18 mouse cellular contexts compared by ENCODE assay signal in the genomic region with DNA sequence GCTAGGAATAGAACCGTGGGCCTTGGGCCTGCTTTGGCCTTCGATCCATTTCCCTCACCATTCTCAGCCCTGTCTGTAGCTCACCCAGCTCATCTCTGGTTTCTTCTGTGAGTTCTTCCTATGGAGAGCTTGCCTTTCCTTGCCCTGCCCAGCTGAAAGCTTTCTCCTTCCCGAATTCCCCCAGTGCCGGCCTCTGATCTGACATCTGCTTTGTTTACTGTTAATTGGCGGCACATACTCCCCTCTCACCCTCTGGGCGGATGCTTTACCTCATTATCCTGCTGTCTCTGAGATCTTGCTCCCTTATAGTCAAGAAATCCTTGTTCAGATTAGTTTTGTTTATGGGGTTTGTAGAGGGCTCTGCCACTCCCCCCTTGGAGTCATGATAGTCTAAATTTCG.
DNase-seq lines count a peak whose midpoint lies in the region; ATAC-seq lines count a peak whose summit lies in the region.
"Had no signal": no experiment of that assay in that cellular context is flagged by ENCODE, and none has a peak within 500 bp of the region (broad histone marks: within the 10 kb centered on the region; RNA-seq: fewer than 3 reads in every experiment).

No protein-coding gene starts in this region.

- no peaks in the 10 kb centered on the region for H3K9me3 ChIP-seq in hindbrain, embryonic 10.5 days
- no peaks in the 10 kb centered on the region for H3K9me3 ChIP-seq in hindbrain, embryonic 14.5 days (ENCODE audit: control insufficient read depth, low read length)
- no peaks in the 10 kb centered on the region for H3K9me3 ChIP-seq in lung, embryonic 15.5 days
- H3K9me3 ChIP-seq in embryonic facial prominence, embryonic 13.5 days, result no peaks in the 10 kb centered on the region
- H3K9me3 ChIP-seq: hindbrain, embryonic 15.5 days; neural tube, embryonic 13.5 days had no signal

- H3K27me3 ChIP-seq in hindbrain, embryonic 10.5 days (ENCODE audit: insufficient read depth, poor library complexity, severe bottlenecking), result no peaks in the 10 kb centered on the region
- no peaks in the 10 kb centered on the region for H3K27me3 ChIP-seq in hindbrain, embryonic 14.5 days (ENCODE audit: control insufficient read depth, insufficient read depth, low read length)
- no peaks in the 10 kb centered on the region for H3K27me3 ChIP-seq in lung, embryonic 15.5 days
- H3K27me3 ChIP-seq in embryonic facial prominence, embryonic 13.5 days, result no peaks in the 10 kb centered on the region
- H3K27me3 ChIP-seq: hindbrain, embryonic 15.5 days; neural tube, embryonic 13.5 days had no signal

- H3K4me2 ChIP-seq in hindbrain, embryonic 14.5 days (replicated peaks), result no peak overlapping the region
- H3K4me2 ChIP-seq in lung, embryonic 15.5 days, result no peak overlapping the region
- no peak overlapping the region for H3K4me2 ChIP-seq in embryonic facial prominence, embryonic 13.5 days
- H3K4me2 ChIP-seq: hindbrain, embryonic 15.5 days; neural tube, embryonic 13.5 days had no signal

- WGBS in hindbrain, embryonic 10.5 days, result 38% methylated on average over 7 of the region's 7 CpGs
- WGBS in hindbrain, embryonic 14.5 days, result 46% methylated on average over 7 of the region's 7 CpGs
- WGBS in lung, embryonic 15.5 days, result 31% methylated on average over 7 of the region's 7 CpGs
- WGBS in embryonic facial prominence, embryonic 13.5 days, result 29% methylated on average over 7 of the region's 7 CpGs

- no peak for ATAC-seq in hindbrain, embryonic 14.5 days (ENCODE audit: low FRiP score)
- no peak for ATAC-seq in lung, embryonic 15.5 days (ENCODE audit: borderline replicate concordance, extremely low read depth, low FRiP score, low TSS enrichment)
- ATAC-seq in embryonic facial prominence, embryonic 13.5 days (ENCODE audit: insufficient number of reproducible peaks, insufficient read depth, low FRiP score, low TSS enrichment, low read depth), result no peak

- H3K36me3 ChIP-seq in hindbrain, embryonic 10.5 days, result peaks cover 4% of the 10 kb centered on the region; the same call in 1 of the 2 replicates
- no peaks in the 10 kb centered on the region for H3K36me3 ChIP-seq in hindbrain, embryonic 14.5 days (replicated peaks; ENCODE audit: control insufficient read depth, insufficient read depth)
- H3K36me3 ChIP-seq in lung, embryonic 15.5 days, result no peaks in the 10 kb centered on the region
- no peaks in the 10 kb centered on the region for H3K36me3 ChIP-seq in embryonic facial prominence, embryonic 13.5 days
- H3K36me3 ChIP-seq: hindbrain, embryonic 15.5 days; neural tube, embryonic 13.5 days had no signal

- H3K9ac ChIP-seq in hindbrain, embryonic 14.5 days, result no peak overlapping the region
- H3K9ac ChIP-seq in lung, embryonic 15.5 days, result no peak overlapping the region
- H3K9ac ChIP-seq in embryonic facial prominence, embryonic 13.5 days, result no peak overlapping the region
- H3K9ac ChIP-seq: hindbrain, embryonic 15.5 days; liver, embryonic 14.5 days; neural tube, embryonic 13.5 days had no signal

- 0 out of 2 replicates have a peak overlapping the region, but pooled peaks have one; percentile 12 for H3K27ac ChIP-seq in hindbrain, embryonic 10.5 days
- H3K27ac ChIP-seq in hindbrain, embryonic 14.5 days, result no peak overlapping the region
- H3K27ac ChIP-seq in lung, embryonic 15.5 days, result peak overlapping the region; percentile 1; the same call in 1 of the 2 replicates
- H3K27ac ChIP-seq in embryonic facial prominence, embryonic 13.5 days, result peak overlapping the region; percentile 11; the same call in 1 of the 2 replicates
- H3K27ac ChIP-seq: heart, adult 2 months; hindbrain, embryonic 15.5 days; liver, embryonic 14.5 days; neural tube, embryonic 13.5 days had no signal

- DNase-seq in hindbrain, embryonic 10.5 days (ENCODE audit: low spot score), result no peak
- no peak for DNase-seq in hindbrain, embryonic 14.5 days (ENCODE audit: low spot score)
- no peak for DNase-seq in lung, postnatal 36 days
- peak; percentile 46 for DNase-seq in MN1 (ENCODE audit: low spot score)
- no peak for DNase-seq in frontal cortex, postnatal 25 days (ENCODE audit: low spot score in 2 of 2)
- no peak for DNase-seq in cerebellum, postnatal 4 days (ENCODE audit: low spot score in 2 of 2)
- DNase-seq: adrenal gland, postnatal 36 days; cerebellum, adult 8-10 months; gastrocnemius, postnatal 14 days; heart, adult 2 months; kidney, adult 2 months; left cerebral cortex, postnatal 4 days; right cerebral cortex, postnatal 4 days had no signal

- H3K4me3 ChIP-seq in hindbrain, embryonic 10.5 days, result no peak overlapping the region
- no peak overlapping the region for H3K4me3 ChIP-seq in hindbrain, embryonic 14.5 days (replicated peaks; ENCODE audit: low read length)
- H3K4me3 ChIP-seq in lung, embryonic 15.5 days, result no peak overlapping the region
- H3K4me3 ChIP-seq in embryonic facial prominence, embryonic 13.5 days, result no peak overlapping the region
- H3K4me3 ChIP-seq: heart, adult 2 months; hindbrain, embryonic 15.5 days; neural tube, embryonic 13.5 days had no signal

- H3K4me1 ChIP-seq in hindbrain, embryonic 10.5 days (replicated peaks), result peaks cover 58% of the 10 kb centered on the region
- H3K4me1 ChIP-seq in hindbrain, embryonic 14.5 days (replicated peaks; ENCODE audit: control insufficient read depth, insufficient read depth, low read length), result peaks cover 18% of the 10 kb centered on the region; the same call in 1 of the 2 replicates
- peaks cover 37% of the 10 kb centered on the region for H3K4me1 ChIP-seq in lung, embryonic 15.5 days
- H3K4me1 ChIP-seq in embryonic facial prominence, embryonic 13.5 days, result peaks cover 45% of the 10 kb centered on the region
